Mouse (Mus musculus) Muller cell, postnatal 12 days (primary cell): Measurements from ENCODE around the gene Alox12b.
A peak's percentile ranks its signal among the peaks of the same experiment; 100 is the strongest.

Source experiments
- DNase-seq: peaks from one replicate; pipeline ENCODE4 v3.0.0-alpha.2; 2015; ENCODE audit errors: inconsistent ontology term

Alox12b gene

GRCm38 (mm10) chr11:69172606-69173005, 15.8 kb downstream of the Alox12b start:
- no peak for DNase-seq

- no peak for DNase-seq
Observed at GRCm38 (mm10) chr11:69174722-69175121, 17.9 kb downstream of the Alox12b start.

GRCm38 (mm10) chr11:69178525-69178924, 21.7 kb downstream of the Alox12b start:
- no peak for DNase-seq

- DNase-seq = peak; percentile 74
Observed at GRCm38 (mm10) chr11:69179512-69179911, 22.7 kb downstream of the Alox12b start.

GRCm38 (mm10) chr11:69180120-69180519, 23.3 kb downstream of the Alox12b start:
- DNase-seq = no peak

GRCm38 (mm10) chr11:69185031-69185430, 28.2 kb downstream of the Alox12b start:
- no peak for DNase-seq

- DNase-seq = no peak
Observed at GRCm38 (mm10) chr11:69185936-69186335, 29.1 kb downstream of the Alox12b start.

- peak; percentile 21 for DNase-seq
Observed at GRCm38 (mm10) chr11:69192840-69193239, 36.1 kb downstream of the Alox12b start.

GRCm38 (mm10) chr11:69196766-69197165, 40.0 kb downstream of the Alox12b start:
- no peak for DNase-seq

- no peak for DNase-seq
Observed at GRCm38 (mm10) chr11:69197194-69197593, 40.4 kb downstream of the Alox12b start.

GRCm38 (mm10) chr11:69197743-69198142, 41.0 kb downstream of the Alox12b start, which contains the start of gene Alox8:
Gene Alox8, minus strand, starts transcription at chr11:69197843.
- DNase-seq = no peak

GRCm38 (mm10) chr11:69199251-69199650, 42.5 kb downstream of the Alox12b start:
- no peak for DNase-seq

GRCm38 (mm10) chr11:69200231-69200630, 43.4 kb downstream of the Alox12b start:
- no peak for DNase-seq

- peak; percentile 14 for DNase-seq
Observed at GRCm38 (mm10) chr11:69202469-69203230, 45.9 kb downstream of the Alox12b start.

GRCm38 (mm10) chr11:69211431-69211830, 54.6 kb downstream of the Alox12b start:
- no peak for DNase-seq

- no peak for DNase-seq
Observed at GRCm38 (mm10) chr11:69217411-69217810, 60.6 kb downstream of the Alox12b start.

- DNase-seq = no peak
Observed at GRCm38 (mm10) chr11:69218661-69219060, 61.9 kb downstream of the Alox12b start.
